In genomic region chr16:20732251-20732924, GRCm38 (mm10) we compare ENCODE assay signal across 9 mouse cellular contexts. TPM values are rescaled to one million over a fixed set of nuclear protein-coding genes. Genes with fewer than 3 reads are reported as not detected.
A peak's percentile ranks its signal among the peaks of the same experiment; 100 is the strongest.
DNase-seq lines count a peak whose midpoint lies in the region; ATAC-seq and TF ChIP-seq lines count a peak whose summit lies in the region.
"Had no signal": no experiment of that assay in that cellular context is flagged by ENCODE, and none has a peak within 500 bp of the region (broad histone marks: within the 10 kb centered on the region; RNA-seq: fewer than 3 reads in every experiment).

No protein-coding gene starts in this region.

- no peak for TF ChIP-seq EP300 in liver, postnatal 0 days (IDR thresholded peaks at IDR 0.05; ENCODE audit: low read depth)

- H3K27me3 ChIP-seq in forebrain, embryonic 14.5 days (replicated peaks; ENCODE audit: control insufficient read depth, insufficient read depth, low read length), result peaks cover 21% of the 10 kb centered on the region
- peaks cover 48% of the 10 kb centered on the region for H3K27me3 ChIP-seq in liver, postnatal 0 days (ENCODE audit: insufficient read depth, low read length)

- peaks cover 7% of the 10 kb centered on the region for H3K4me1 ChIP-seq in forebrain, embryonic 14.5 days (ENCODE audit: control insufficient read depth, insufficient read depth, low read length)
- peaks cover 23% of the 10 kb centered on the region for H3K4me1 ChIP-seq in liver, postnatal 0 days (ENCODE audit: insufficient read depth)

- peak in 1 of 2 experiments; percentile 32 for DNase-seq in left cerebral cortex, adult 2 months (ENCODE audit: extremely low spot score in 1 of 2, low spot score in 2 of 2)
- DNase-seq in left cerebral cortex, postnatal 25 days (ENCODE audit: low spot score in 2 of 2), result no peak
- DNase-seq in embryo, embryonic 10 days (ENCODE audit: low spot score), result peak; percentile 45
- DNase-seq in forebrain, embryonic 14.5 days (ENCODE audit: low spot score), result peak; percentile 54
- DNase-seq in liver, postnatal 0 days, result no peak
- DNase-seq in urinary bladder, postnatal 25 days (ENCODE audit: low spot score), result no peak
- DNase-seq in thymus, postnatal 36 days, result no peak

- no peak for TF ChIP-seq CTCF in left cerebral cortex, adult 2 months (IDR thresholded peaks at IDR 0.05)
- no peak for TF ChIP-seq CTCF in liver, postnatal 0 days (IDR thresholded peaks at IDR 0.05; ENCODE audit: low read depth)

- H3K4me3 ChIP-seq in left cerebral cortex, adult 2 months, result peak overlapping the region; percentile 84
- peak overlapping the region; percentile 63 for H3K4me3 ChIP-seq in forebrain, embryonic 14.5 days (ENCODE audit: low read depth, low read length)
- peak overlapping the region; percentile 58 for H3K4me3 ChIP-seq in liver, postnatal 0 days (ENCODE audit: low read depth, low read length)

- H3K9me3 ChIP-seq in forebrain, embryonic 14.5 days (replicated peaks; ENCODE audit: control insufficient read depth, low read length), result no peaks in the 10 kb centered on the region
- H3K9me3 ChIP-seq in liver, postnatal 0 days (ENCODE audit: low read length), result no peaks in the 10 kb centered on the region

- peak overlapping the region; percentile 83 for H3K9ac ChIP-seq in forebrain, embryonic 14.5 days (ENCODE audit: low read length)
- H3K9ac ChIP-seq in liver, postnatal 0 days (replicated peaks), result peak overlapping the region; percentile 60

- peak overlapping the region; percentile 98 for H3K4me2 ChIP-seq in forebrain, embryonic 14.5 days (ENCODE audit: low read length)
- peak overlapping the region; percentile 92 for H3K4me2 ChIP-seq in liver, postnatal 0 days (ENCODE audit: low read depth, low read length)

- peak overlapping the region; percentile 97 for H3K27ac ChIP-seq in left cerebral cortex, adult 2 months
- peak overlapping the region; percentile 55 for H3K27ac ChIP-seq in forebrain, embryonic 14.5 days (ENCODE audit: low read depth, low read length)
- peak overlapping the region; percentile 66 for H3K27ac ChIP-seq in liver, postnatal 0 days (ENCODE audit: low read depth)

- ATAC-seq in forebrain, embryonic 14.5 days, result peak; percentile 64
- ATAC-seq in liver, postnatal 0 days, result 0 out of 2 replicates have a peak, but pooled peaks have one; percentile 1
- no peak for ATAC-seq in megakaryocyte progenitor cell, adult 5-6 weeks (replicated peaks; ENCODE audit: poor library complexity)

- intact Hi-C loops in left cerebral cortex, adult 2 months (cut with DNase I), result loop anchor here (2.0 kb wide), 1 partner anchor 92 kb away; no protein-coding TSS in a partner anchor
- intact Hi-C loops in left cerebral cortex, postnatal 25 days (cut with DNase I), result loop anchor here (1.0 to 5.0 kb wide), 4 partner anchors 16 to 455 kb away; partner anchors contain the start of genes Clcn2 and Polr2h

- 0 out of 2 replicates have a peak, but pooled peaks cover 3% of the 10 kb centered on the region for H3K36me3 ChIP-seq in forebrain, embryonic 14.5 days (ENCODE audit: control insufficient read depth, insufficient read depth, low read length)
- H3K36me3 ChIP-seq in liver, postnatal 0 days (replicated peaks; ENCODE audit: insufficient read depth, low read length), result no peaks in the 10 kb centered on the region

- WGBS in forebrain, embryonic 14.5 days, result 0% methylated on average over 29 of the region's 30 CpGs
- WGBS in liver, postnatal 0 days (ENCODE audit: insufficient replicate concordance), result 4% methylated on average over 19 of the region's 30 CpGs

RNA-seq across cellular contexts. Expression of gene Chrd, which starts 0.5 kb away (rescaled TPM):
- 10 to 100 TPM; 50.5 to 56.3 TPM for total RNA-seq in left cerebral cortex, adult 2 months (2021)
- 10 to 100 TPM; 31.1 to 40.6 TPM for total RNA-seq in left cerebral cortex, postnatal 25 days (2021)
- polyA plus RNA-seq in forebrain, embryonic 14.5 days (2014; fragmentation: Nextera tagmentation; extraction: Ambion mirVana), result 2.6 and 3.8 TPM in 2 replicates
- 0.34 and 0.45 TPM in 2 replicates for polyA plus RNA-seq in liver, postnatal 0 days (2015; fragmentation: Nextera tagmentation; extraction: Ambion mirVana)
- total RNA-seq in megakaryocyte progenitor cell, adult 5-6 weeks (2015), result not detected in 2 replicates
- not detected in 2 replicates for total RNA-seq in megakaryocyte progenitor cell, adult 5-6 weeks (2017)
- total RNA-seq: common myeloid progenitor, adult 5-6 weeks had no signal

RNA-seq across cellular contexts. Expression of gene Thpo, which starts 1.9 kb away (rescaled TPM):
- 1 to 10 TPM; 7.5 to 8.7 TPM for total RNA-seq in left cerebral cortex, adult 2 months (2021)
- total RNA-seq in left cerebral cortex, postnatal 25 days (2021), result 1 to 10 TPM; 4.6 to 4.7 TPM
- 0.25 and 0.62 TPM in 2 replicates for polyA plus RNA-seq in forebrain, embryonic 14.5 days (2014; fragmentation: Nextera tagmentation; extraction: Ambion mirVana)
- 8.6 and 8.9 TPM in 2 replicates for polyA plus RNA-seq in liver, postnatal 0 days (2015; fragmentation: Nextera tagmentation; extraction: Ambion mirVana)
- not detected in 2 replicates for total RNA-seq in megakaryocyte progenitor cell, adult 5-6 weeks (2015)
- not detected in 2 replicates for total RNA-seq in megakaryocyte progenitor cell, adult 5-6 weeks (2017)
- total RNA-seq: common myeloid progenitor, adult 5-6 weeks had no signal

RNA-seq across cellular contexts. Expression of gene Clcn2, which starts 14.8 kb away (rescaled TPM):
- total RNA-seq in left cerebral cortex, adult 2 months (2021), result 10 to 100 TPM; 74.8 to 79.3 TPM
- total RNA-seq in left cerebral cortex, postnatal 25 days (2021), result 10 to 100 TPM; 58.7 to 60.9 TPM
- 11.9 and 15.2 TPM in 2 replicates for polyA plus RNA-seq in forebrain, embryonic 14.5 days (2014; fragmentation: Nextera tagmentation; extraction: Ambion mirVana)
- 3.6 and 4.7 TPM in 2 replicates for polyA plus RNA-seq in liver, postnatal 0 days (2015; fragmentation: Nextera tagmentation; extraction: Ambion mirVana)
- total RNA-seq in megakaryocyte progenitor cell, adult 5-6 weeks (2015), result 0.34 and 1.3 TPM in 2 replicates
- total RNA-seq in megakaryocyte progenitor cell, adult 5-6 weeks (2017), result 1.2 and 1.6 TPM in 2 replicates

RNA-seq across cellular contexts. Expression of gene Polr2h, which starts 14.9 kb away (rescaled TPM):
- total RNA-seq in left cerebral cortex, adult 2 months (2021), result 10 to 100 TPM; 22.5 to 28.6 TPM
- 10 to 100 TPM; 23.0 to 23.6 TPM for total RNA-seq in left cerebral cortex, postnatal 25 days (2021)
- 112 and 126 TPM in 2 replicates for polyA plus RNA-seq in forebrain, embryonic 14.5 days (2014; fragmentation: Nextera tagmentation; extraction: Ambion mirVana)
- polyA plus RNA-seq in liver, postnatal 0 days (2015; fragmentation: Nextera tagmentation; extraction: Ambion mirVana), result 25.1 and 27.5 TPM in 2 replicates
- total RNA-seq in megakaryocyte progenitor cell, adult 5-6 weeks (2015), result 75.3 and 99.4 TPM in 2 replicates
- total RNA-seq in megakaryocyte progenitor cell, adult 5-6 weeks (2017), result 75.1 and 78.2 TPM in 2 replicates

RNA-seq across cellular contexts. Expression of gene Fam131a, which starts 39.3 kb away (rescaled TPM):
- total RNA-seq in left cerebral cortex, adult 2 months (2021), result 100 to 1,000 TPM; 320 to 343 TPM
- total RNA-seq in left cerebral cortex, postnatal 25 days (2021), result 100 to 1,000 TPM; 319 to 375 TPM
- polyA plus RNA-seq in forebrain, embryonic 14.5 days (2014; fragmentation: Nextera tagmentation; extraction: Ambion mirVana), result 51.5 and 55.5 TPM in 2 replicates
- 0.88 and 1.4 TPM in 2 replicates for polyA plus RNA-seq in liver, postnatal 0 days (2015; fragmentation: Nextera tagmentation; extraction: Ambion mirVana)
- total RNA-seq in megakaryocyte progenitor cell, adult 5-6 weeks (2015), result not detected in 2 replicates
- total RNA-seq in megakaryocyte progenitor cell, adult 5-6 weeks (2017), result 0.17 TPM in 1 of 2 replicates, not detected in the other
- total RNA-seq: common myeloid progenitor, adult 5-6 weeks had no signal

Comparison
In these comparisons a context has a peak if more than half of its experiments do, and no peak if none do; other contexts are left out.
1. DNase-seq: peak in embryo, embryonic 10 days (single experiment) and forebrain, embryonic 14.5 days (single experiment); none in left cerebral cortex, postnatal 25 days (0 of 2), liver, postnatal 0 days (single experiment), urinary bladder, postnatal 25 days (single experiment) and thymus, postnatal 36 days (0 of 2).
2. RNA of gene Chrd, which starts 0.5 kb away (total RNA-seq): 50.5 to 56.3 TPM in left cerebral cortex, adult 2 months and 31.1 to 40.6 TPM in left cerebral cortex, postnatal 25 days; not detected in megakaryocyte progenitor cell, adult 5-6 weeks; every median in the first group is over 10 times any median in the second.
3. RNA of gene Thpo, which starts 1.9 kb away (total RNA-seq): 7.5 to 8.7 TPM in left cerebral cortex, adult 2 months and 4.6 to 4.7 TPM in left cerebral cortex, postnatal 25 days; not detected in megakaryocyte progenitor cell, adult 5-6 weeks; every median in the first group is over 4 times any median in the second.
4. RNA of gene Clcn2, which starts 14.8 kb away (total RNA-seq): 74.8 to 79.3 TPM in left cerebral cortex, adult 2 months and 58.7 to 60.9 TPM in left cerebral cortex, postnatal 25 days; 0.34 to 1.6 TPM in megakaryocyte progenitor cell, adult 5-6 weeks; every median in the first group is over 10 times any median in the second.
5. Peak in every context shown above with its lines, with median percentiles within 50 percentile points of each other: H3K27ac ChIP-seq and H3K4me3 ChIP-seq.